Mouse (Mus musculus) liver, embryonic 15.5 days (tissue): Measurements from ENCODE around the gene Plscr4. TPM values are rescaled to one million over a fixed set of nuclear protein-coding genes. Genes with fewer than 3 reads are reported as not detected.

Source experiments
- ATAC-seq: fragments of 200-750 bp; cut with Nextera tagmentation; 2 replicates; pipeline ENCODE4 v1.8.0; 2017; ENCODE audit warnings: moderate number of reproducible peaks, mild to moderate bottlenecking, moderate library complexity; ENCODE audit not compliant: insufficient read depth
- H3K27ac ChIP-seq: fragments of 300-500 bp; sonication (generic); replicated peaks from 2 replicates; pipeline ENCODE4 v1.5.1; 2015; ENCODE audit warnings: mild to moderate bottlenecking, inconsistent platforms
- H3K27me3 ChIP-seq: fragments of 300-500 bp; sonication (generic); 2 replicates; pipeline ENCODE4 v1.6.1; 2015; ENCODE audit warnings: mild to moderate bottlenecking, inconsistent platforms
- H3K36me3 ChIP-seq: fragments of 300-500 bp; sonication (generic); replicated peaks from 2 replicates; pipeline ENCODE4 v1.6.1; 2015; ENCODE audit warnings: moderate library complexity, mild to moderate bottlenecking, inconsistent platforms
- H3K4me1 ChIP-seq: fragments of 300-500 bp; sonication (generic); replicated peaks from 2 replicates; pipeline ENCODE4 v1.6.1; 2015; ENCODE audit warnings: inconsistent platforms
- H3K4me2 ChIP-seq: fragments of 300-500 bp; sonication (generic); 2 replicates; pipeline ENCODE4 v1.6.1; 2015; ENCODE audit warnings: moderate library complexity, mild to moderate bottlenecking, inconsistent platforms
- H3K4me3 ChIP-seq: fragments of 300-500 bp; sonication (generic); replicated peaks from 2 replicates; pipeline ENCODE4 v1.5.1; 2015; ENCODE audit warnings: mild to moderate bottlenecking, inconsistent platforms
- H3K9ac ChIP-seq: fragments of 300-500 bp; sonication (generic); 2 replicates; pipeline ENCODE4 v1.6.1; 2015; ENCODE audit warnings: moderate library complexity, mild to moderate bottlenecking, inconsistent platforms
- H3K9me3 ChIP-seq: fragments of 300-500 bp; sonication (generic); replicated peaks from 2 replicates; pipeline ENCODE4 v1.6.1; 2016; ENCODE audit warnings: inconsistent platforms
- WGBS: fragments of 180-500 bp; shearing (Covaris S2); methylation state at CpG from one replicate; pipeline ENCODE4 v1.1.7; 2015; ENCODE audit warnings: mixed read lengths; ENCODE audit not compliant: insufficient replicate concordance; 5-methylcytosine and 5-hydroxymethylcytosine counted together
- polyA plus RNA-seq: library from polyadenylated mRNA; unstranded; fragments of >200 nt; fragmentation: Nextera tagmentation; extraction: Ambion mirVana; gene quantifications from 2 replicates; pipeline ENCODE4 v1.2.1, GENCODE M21; 2015

Gene Plscr4
- polyA plus RNA-seq, 1 experiment from 2014 or later, result 0.82 TPM

- no peaks in the 10 kb centered on the region for H3K9me3 ChIP-seq
- H3K9ac ChIP-seq, result no peak overlapping the region
- H3K36me3 ChIP-seq, result no peaks in the 10 kb centered on the region
- no peaks in the 10 kb centered on the region for H3K27me3 ChIP-seq
- H3K27ac ChIP-seq, result no peak overlapping the region
- no peak overlapping the region for H3K4me2 ChIP-seq
- ATAC-seq, result no peak
- no peaks in the 10 kb centered on the region for H3K4me1 ChIP-seq
- no peak overlapping the region for H3K4me3 ChIP-seq
Observed at GRCm38 (mm10) chr9:92511696-92512095, 54.5 kb downstream of the Plscr4 start.

GRCm38 (mm10) chr9:92517036-92517435 lies 59.9 kb downstream of the Plscr4 start:
- Histone ChIP-seq H3K27ac (no peak overlapping the region), H3K27me3 (no peaks in the 10 kb centered on the region), H3K4me3 (no peak overlapping the region), H3K9ac (no peak overlapping the region), H3K4me2 (no peak overlapping the region), H3K9me3 (no peaks in the 10 kb centered on the region), H3K4me1 (no peaks in the 10 kb centered on the region), H3K36me3 (no peaks in the 10 kb centered on the region)
- ATAC-seq, result no peak
- 81% methylated on average over 12 of the region's 12 CpGs for whole genome bisulfite sequencing

GRCm38 (mm10) chr9:92520751-92521150 lies 63.6 kb downstream of the Plscr4 start:
- H3K27me3 ChIP-seq, result no peaks in the 10 kb centered on the region
- H3K4me2 ChIP-seq, result no peak overlapping the region
- no peak overlapping the region for H3K9ac ChIP-seq
- H3K4me3 ChIP-seq, result no peak overlapping the region
- no peak for ATAC-seq
- H3K27ac ChIP-seq, result no peak overlapping the region
- H3K36me3 ChIP-seq, result no peaks in the 10 kb centered on the region
- no peaks in the 10 kb centered on the region for H3K4me1 ChIP-seq
- WGBS, result 63% methylated on average over 10 of the region's 10 CpGs
- H3K9me3 ChIP-seq, result no peaks in the 10 kb centered on the region

- no peaks in the 10 kb centered on the region for H3K4me1 ChIP-seq
- no peak for ATAC-seq
- no peaks in the 10 kb centered on the region for H3K27me3 ChIP-seq
- no peak overlapping the region for H3K9ac ChIP-seq
- H3K4me3 ChIP-seq, result no peak overlapping the region
- H3K36me3 ChIP-seq, result no peaks in the 10 kb centered on the region
- H3K9me3 ChIP-seq, result no peaks in the 10 kb centered on the region
- H3K27ac ChIP-seq, result no peak overlapping the region
- WGBS, result 53% methylated on average over 4 of the region's 4 CpGs
- no peak overlapping the region for H3K4me2 ChIP-seq
Observed at GRCm38 (mm10) chr9:92524506-92524905, 67.3 kb downstream of the Plscr4 start.

- H3K4me3 ChIP-seq, result no peak overlapping the region
- ATAC-seq, result no peak
- no peaks in the 10 kb centered on the region for H3K36me3 ChIP-seq
- no peaks in the 10 kb centered on the region for H3K27me3 ChIP-seq
- H3K9ac ChIP-seq, result no peak overlapping the region
- 54% methylated on average over 3 of the region's 3 CpGs for WGBS
- H3K9me3 ChIP-seq, result no peaks in the 10 kb centered on the region
- H3K27ac ChIP-seq, result no peak overlapping the region
- no peak overlapping the region for H3K4me2 ChIP-seq
- H3K4me1 ChIP-seq, result no peaks in the 10 kb centered on the region
Observed at GRCm38 (mm10) chr9:92530055-92530454, 72.9 kb downstream of the Plscr4 start.

GRCm38 (mm10) chr9:92537735-92538134 lies 80.6 kb downstream of the Plscr4 start:
- H3K4me2 ChIP-seq, result no peak overlapping the region
- 59% methylated on average over 6 of the region's 6 CpGs for WGBS
- no peak overlapping the region for H3K9ac ChIP-seq
- no peak for ATAC-seq
- no peaks in the 10 kb centered on the region for H3K36me3 ChIP-seq
- no peak overlapping the region for H3K4me3 ChIP-seq
- H3K27me3 ChIP-seq, result peaks cover 21% of the 10 kb centered on the region
- H3K4me1 ChIP-seq, result 0 out of 2 replicates have a peak, but pooled peaks cover 5% of the 10 kb centered on the region
- no peak overlapping the region for H3K27ac ChIP-seq
- no peaks in the 10 kb centered on the region for H3K9me3 ChIP-seq

GRCm38 (mm10) chr9:92538216-92538615 lies 81.0 kb downstream of the Plscr4 start:
- no peak overlapping the region for H3K27ac ChIP-seq
- no peaks in the 10 kb centered on the region for H3K9me3 ChIP-seq
- no peak overlapping the region for H3K4me3 ChIP-seq
- no peak overlapping the region for H3K9ac ChIP-seq
- H3K4me2 ChIP-seq, result no peak overlapping the region
- ATAC-seq, result no peak
- 59% methylated on average over 6 of the region's 6 CpGs for WGBS
- no peaks in the 10 kb centered on the region for H3K36me3 ChIP-seq
- H3K27me3 ChIP-seq, result peaks cover 25% of the 10 kb centered on the region
- 0 out of 2 replicates have a peak, but pooled peaks cover 6% of the 10 kb centered on the region for H3K4me1 ChIP-seq

Other genes with a start within 250 kb of the Plscr4 start
- 25.5 and 26.3 TPM in 2 replicates for gene Plscr1, start 207.6 kb upstream of the Plscr4 start, polyA plus RNA-seq
- gene Plscr2, start 181.8 kb upstream of the Plscr4 start, polyA plus RNA-seq, result 0.48 and 0.64 TPM in 2 replicates
- gene 1700057G04Rik, start 148.0 kb upstream of the Plscr4 start, polyA plus RNA-seq, result not detected in 2 replicates
- 2.6 and 2.7 TPM in 2 replicates for gene Plod2, start 84.8 kb downstream of the Plscr4 start, polyA plus RNA-seq